Mouse (Mus musculus) adrenal gland, postnatal 4 days (tissue): ENCODE measurements around the gene Lypd5. TPM values are rescaled to one million over a fixed set of nuclear protein-coding genes. Genes with fewer than 3 reads are reported as not detected.
"Not testable (repeated sequence)": the region's sequence is repeated elsewhere in the genome, so short reads cannot be mapped to it uniquely, and the experiment has no call there.

Experiments used
- DNase-seq, 2 experiments: peaks; one replicate each; pipeline ENCODE4 v3.0.0; 2021 to 2022; ENCODE audit warnings: low spot score in 2 of 2, mixed read lengths in 2 of 2
- total RNA-seq, 2 experiments: library from RNA; stranded (reverse); gene quantifications; 2 replicates each; pipeline ENCODE4 v1.2.3; 2021

Lypd5 gene
- total RNA-seq, 2 experiments from 2014 or later: not detected

- DNase-seq: no peak
Measured at GRCm38 (mm10) chr7:24380370-24380769, 31.4 kb downstream of the Lypd5 start.

- no peak for DNase-seq
Measured at GRCm38 (mm10) chr7:24382730-24383372, 33.9 kb downstream of the Lypd5 start.

GRCm38 (mm10) chr7:24384070-24384469 lies 35.1 kb downstream of the Lypd5 start:
- DNase-seq: no peak

DNA sequence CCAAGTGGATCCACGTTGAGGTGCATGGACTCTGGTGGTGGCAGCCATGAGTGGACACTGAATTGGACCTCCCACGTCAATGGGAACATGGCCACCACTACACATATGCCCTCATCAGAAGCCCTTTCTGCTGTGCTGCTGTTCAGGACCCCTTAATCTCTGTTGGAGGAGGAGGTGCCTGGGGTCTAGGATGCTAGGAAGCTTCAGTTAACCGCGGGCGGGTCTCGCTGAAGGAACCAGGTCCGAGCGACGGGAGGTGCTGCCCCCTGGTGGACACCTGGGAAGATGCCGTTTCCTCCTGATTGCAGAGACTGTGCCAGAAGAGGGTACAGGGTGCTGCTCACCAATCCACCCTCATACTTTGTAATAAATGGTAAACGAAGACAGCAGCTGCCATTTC lies 35.8 kb downstream of the Lypd5 start:
- peak in 1 of 2 experiments; percentile 46 for DNase-seq

DNA sequence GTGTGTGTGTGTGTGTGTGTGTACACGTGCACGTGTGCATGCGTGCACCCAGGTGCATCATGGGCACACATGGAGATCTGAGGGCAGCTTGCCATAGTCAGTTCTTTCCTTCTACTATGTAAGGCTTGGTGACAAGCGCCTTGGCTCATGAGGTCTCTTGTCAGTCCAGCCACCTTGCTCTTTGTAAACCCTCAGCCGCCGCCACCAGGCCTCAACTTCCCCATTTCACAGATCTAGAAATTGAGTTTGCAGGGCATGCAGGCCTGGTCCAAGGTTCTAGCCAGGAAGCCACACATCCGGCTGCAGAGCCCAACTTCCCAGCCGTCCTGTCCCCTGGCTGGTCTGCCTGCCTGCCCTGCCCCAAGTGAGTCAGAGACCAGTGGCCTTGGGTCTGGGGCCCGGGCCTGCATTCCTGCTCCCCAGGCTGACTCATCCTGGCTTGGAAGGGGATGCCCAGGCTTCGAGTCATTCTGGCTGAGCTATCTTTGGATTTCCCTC lies 38.1 kb downstream of the Lypd5 start:
- peak; percentile 48 to 74 for DNase-seq

GRCm38 (mm10) chr7:24389516-24390187 lies 40.7 kb downstream of the Lypd5 start:
- DNase-seq: no peak

DNA sequence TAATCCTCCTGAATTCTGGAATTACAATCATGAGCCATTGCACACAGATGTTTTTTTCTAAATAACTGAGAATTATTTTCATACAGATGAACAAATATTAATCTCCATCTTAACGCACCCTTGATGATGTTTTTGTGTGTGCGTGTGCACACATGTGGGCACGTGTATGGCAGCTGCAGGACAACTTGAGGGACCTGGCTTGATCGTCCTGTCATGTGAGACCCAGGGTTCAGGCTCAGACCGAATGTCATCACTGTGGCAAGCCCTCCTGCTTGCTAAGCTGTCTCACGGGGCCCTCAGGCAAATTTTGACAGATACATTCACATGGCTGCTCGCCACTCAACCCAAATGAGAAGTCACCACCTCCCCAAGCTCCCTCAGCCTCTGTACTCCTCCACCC lies 41.5 kb downstream of the Lypd5 start:
- DNase-seq: no peak

- no peak for DNase-seq
Measured at GRCm38 (mm10) chr7:24391077-24391476, 42.1 kb downstream of the Lypd5 start.

GRCm38 (mm10) chr7:24391687-24392086 lies 42.7 kb downstream of the Lypd5 start:
- DNase-seq: no peak

DNA sequence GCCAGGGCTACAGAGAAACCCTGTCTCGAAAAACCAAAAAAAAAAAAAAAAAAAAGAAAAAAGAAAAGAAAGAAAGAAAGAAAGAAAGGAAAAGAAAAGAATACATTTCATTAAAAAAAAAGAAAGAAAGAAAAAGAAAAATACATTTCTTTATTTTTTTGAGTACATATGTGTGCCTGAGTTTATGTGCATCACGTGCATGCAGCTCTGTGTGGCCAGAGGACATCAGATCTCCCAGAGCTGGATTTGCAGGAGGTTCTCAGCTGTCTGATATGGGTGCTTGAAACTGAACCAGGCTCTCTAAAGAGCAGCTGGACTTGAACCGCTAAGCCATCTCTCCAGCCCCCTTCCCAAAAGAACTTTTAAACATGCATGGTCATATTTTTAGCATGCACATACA lies 45.1 kb downstream of the Lypd5 start:
- no peak for DNase-seq

DNA sequence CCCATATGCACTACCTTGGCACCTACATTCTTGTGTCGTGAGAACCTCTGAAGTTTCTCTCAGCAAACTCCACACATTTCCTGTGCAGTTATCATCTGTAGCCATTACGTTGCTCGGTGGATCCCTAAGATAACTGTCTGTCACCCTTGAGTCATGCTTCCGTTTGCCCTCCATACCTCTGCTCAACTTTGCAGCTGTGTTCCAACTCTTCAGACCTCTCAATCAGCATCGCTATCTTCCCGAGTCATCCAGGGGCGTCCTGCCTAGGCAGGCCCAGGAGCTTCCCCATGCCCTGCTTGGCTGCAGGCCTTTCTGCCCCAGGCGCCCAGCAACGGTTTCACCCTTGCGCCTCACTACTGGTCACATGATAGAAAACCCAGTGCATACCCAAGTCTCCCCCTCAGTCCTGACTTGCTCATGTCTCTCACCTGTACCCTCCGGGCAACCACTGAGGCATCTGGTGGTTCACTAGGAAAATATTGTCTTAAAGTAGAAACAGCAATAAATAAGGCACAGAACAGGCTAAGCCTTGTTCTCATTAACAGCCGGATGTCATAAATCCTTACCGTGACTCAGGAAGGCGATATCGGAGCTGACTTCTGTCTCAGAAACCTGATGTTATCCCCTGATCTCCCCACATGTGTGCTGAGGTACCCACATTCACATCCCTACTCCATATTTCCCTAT lies 45.6 kb downstream of the Lypd5 start:
- DNase-seq: no peak

GRCm38 (mm10) chr7:24396832-24397231 lies 47.8 kb downstream of the Lypd5 start:
- no peak for DNase-seq

DNA sequence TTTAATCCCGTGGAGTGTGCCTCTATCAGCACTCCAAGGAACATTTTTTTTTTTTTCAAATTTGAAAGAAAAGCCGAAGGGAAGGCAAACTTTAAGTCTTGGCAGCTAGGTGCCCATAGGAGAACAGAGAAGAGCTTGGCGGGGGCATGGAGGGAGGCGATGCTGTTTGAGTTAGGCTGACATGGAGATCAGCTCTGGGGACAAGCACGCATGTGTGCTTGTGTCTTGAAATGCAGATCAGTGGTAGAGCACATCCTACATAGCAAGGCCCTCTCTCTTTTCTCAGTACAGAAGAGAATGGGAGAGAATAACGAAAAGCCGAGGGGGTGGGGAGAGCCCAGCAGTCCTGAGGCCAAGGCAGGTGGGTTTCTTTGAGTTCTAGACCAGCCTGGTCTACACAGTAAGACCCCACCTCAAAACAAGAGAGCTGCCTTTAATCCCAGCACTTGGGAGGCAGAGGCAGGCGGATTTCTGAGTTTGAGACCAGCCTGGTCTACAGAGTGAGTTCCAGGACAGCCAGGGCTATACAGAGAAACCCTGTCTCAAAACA lies 49.4 kb downstream of the Lypd5 start:
- no peak for DNase-seq

- DNase-seq: peak; percentile 83 to 95
Measured at GRCm38 (mm10) chr7:24399256-24400081, 50.5 kb downstream of the Lypd5 start, which contains the start of gene Smg9. Gene Smg9 (plus strand): TSS chr7:24399619.

DNA sequence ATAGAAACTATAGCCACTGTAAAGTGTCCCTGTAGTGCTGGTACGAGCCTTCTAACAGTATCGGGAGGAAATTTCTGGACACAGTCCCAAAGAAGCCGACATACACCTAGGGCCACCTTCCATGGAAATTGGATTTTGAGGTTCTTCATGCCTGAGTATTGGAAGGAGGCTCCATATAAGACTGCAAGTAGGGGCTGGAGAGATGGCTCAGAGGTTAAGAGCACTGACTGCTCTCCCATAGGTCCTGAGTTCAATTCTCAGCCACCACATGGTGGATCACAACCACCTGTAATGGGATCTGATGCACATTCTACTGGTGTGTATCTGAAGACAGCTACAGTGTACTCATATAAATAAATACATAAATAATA lies 51.1 kb downstream of the Lypd5 start:
- DNase-seq: no peak

DNA sequence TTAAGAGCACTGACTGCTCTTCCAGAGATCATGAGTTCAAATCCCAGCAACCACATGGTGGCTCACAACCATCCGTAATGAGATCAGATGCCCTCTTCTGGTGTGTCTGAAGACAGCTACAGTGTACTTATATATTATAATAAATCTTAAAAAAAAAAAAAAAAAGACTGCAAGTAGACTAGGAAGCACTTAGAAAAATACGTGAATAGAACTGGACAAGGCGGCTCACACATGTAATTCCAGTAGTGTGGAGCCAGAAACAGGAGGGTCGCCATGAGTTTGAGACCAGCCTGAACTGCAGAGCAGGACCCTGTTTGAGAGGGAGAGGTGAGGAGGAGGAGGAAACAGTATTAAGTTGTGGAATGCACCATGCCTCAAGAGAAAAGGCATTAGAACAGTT lies 51.5 kb downstream of the Lypd5 start:
- DNase-seq: not testable (repeated sequence)

DNA sequence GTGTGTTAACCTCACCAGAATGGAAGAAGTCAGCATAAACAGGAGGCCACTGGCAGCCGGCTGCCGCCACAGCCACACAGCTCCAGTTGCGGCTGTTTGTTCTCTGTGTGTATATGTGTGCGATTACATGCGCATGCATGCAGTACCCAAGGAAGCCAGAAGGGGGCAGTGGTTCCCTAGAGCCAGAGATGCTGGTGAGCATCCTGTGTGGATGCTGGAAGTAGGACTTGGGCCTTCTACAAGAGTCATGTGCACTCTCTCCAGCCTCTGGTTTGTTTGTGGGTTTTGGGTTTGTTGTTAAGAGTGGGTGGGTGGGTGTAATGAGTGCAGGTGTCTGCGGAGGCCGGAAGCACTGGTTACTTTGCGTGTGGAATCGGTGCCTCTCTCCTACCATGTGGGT lies 53.9 kb downstream of the Lypd5 start:
- DNase-seq: no peak
